Mouse (Mus musculus) neural tube, embryonic 12.5 days (tissue): Measurements from ENCODE around the gene Cbll1. TPM values are rescaled to one million over a fixed set of nuclear protein-coding genes. Genes with fewer than 3 reads are reported as not detected.

ENCODE experiments used
- ATAC-seq: fragments of 200-750 bp; cut with Nextera tagmentation; 2 replicates; pipeline ENCODE4 v1.8.0; 2017; ENCODE audit warnings: low read depth, mild to moderate bottlenecking, moderate TSS enrichment, moderate library complexity; ENCODE audit not compliant: low FRiP score
- H3K27ac ChIP-seq: fragments of 300-500 bp; sonication (generic); 2 replicates; pipeline ENCODE4 v1.5.1; 2016
- H3K27me3 ChIP-seq: fragments of 300-500 bp; sonication (generic); replicated peaks from 2 replicates; pipeline ENCODE4 v1.6.1; 2016; ENCODE audit warnings: mild to moderate bottlenecking
- H3K36me3 ChIP-seq: fragments of 300-500 bp; sonication (generic); 2 replicates; pipeline ENCODE4 v1.6.1; 2016; ENCODE audit warnings: mild to moderate bottlenecking
- H3K4me1 ChIP-seq: fragments of 300-500 bp; sonication (generic); 2 replicates; pipeline ENCODE4 v1.6.1; 2016
- H3K4me2 ChIP-seq: fragments of 300-500 bp; sonication (generic); replicated peaks from 2 replicates; pipeline ENCODE4 v1.6.1; 2016; ENCODE audit warnings: mild to moderate bottlenecking
- H3K4me3 ChIP-seq: fragments of 300-500 bp; sonication (generic); 2 replicates; pipeline ENCODE4 v1.5.1; 2016
- H3K9ac ChIP-seq: fragments of 300-500 bp; sonication (generic); 2 replicates; pipeline ENCODE4 v1.6.1; 2016; ENCODE audit warnings: mild to moderate bottlenecking
- H3K9me3 ChIP-seq: fragments of 300-500 bp; sonication (generic); 2 replicates; pipeline ENCODE4 v1.6.1; 2016; ENCODE audit warnings: mild to moderate bottlenecking
- WGBS: fragments of 180-500 bp; shearing (Covaris S2); methylation state at CpG from one replicate; pipeline ENCODE4 v1.1.7; 2016; 5-methylcytosine and 5-hydroxymethylcytosine counted together
- polyA plus RNA-seq: library from polyadenylated mRNA; unstranded; fragments of >200 nt; fragmentation: Nextera tagmentation; extraction: Ambion mirVana; gene quantifications from 2 replicates; pipeline ENCODE4 v1.2.1, GENCODE M21; 2016

The Cbll1 gene
- 13.2 and 15.6 TPM in 2 replicates for polyA plus RNA-seq

DNA sequence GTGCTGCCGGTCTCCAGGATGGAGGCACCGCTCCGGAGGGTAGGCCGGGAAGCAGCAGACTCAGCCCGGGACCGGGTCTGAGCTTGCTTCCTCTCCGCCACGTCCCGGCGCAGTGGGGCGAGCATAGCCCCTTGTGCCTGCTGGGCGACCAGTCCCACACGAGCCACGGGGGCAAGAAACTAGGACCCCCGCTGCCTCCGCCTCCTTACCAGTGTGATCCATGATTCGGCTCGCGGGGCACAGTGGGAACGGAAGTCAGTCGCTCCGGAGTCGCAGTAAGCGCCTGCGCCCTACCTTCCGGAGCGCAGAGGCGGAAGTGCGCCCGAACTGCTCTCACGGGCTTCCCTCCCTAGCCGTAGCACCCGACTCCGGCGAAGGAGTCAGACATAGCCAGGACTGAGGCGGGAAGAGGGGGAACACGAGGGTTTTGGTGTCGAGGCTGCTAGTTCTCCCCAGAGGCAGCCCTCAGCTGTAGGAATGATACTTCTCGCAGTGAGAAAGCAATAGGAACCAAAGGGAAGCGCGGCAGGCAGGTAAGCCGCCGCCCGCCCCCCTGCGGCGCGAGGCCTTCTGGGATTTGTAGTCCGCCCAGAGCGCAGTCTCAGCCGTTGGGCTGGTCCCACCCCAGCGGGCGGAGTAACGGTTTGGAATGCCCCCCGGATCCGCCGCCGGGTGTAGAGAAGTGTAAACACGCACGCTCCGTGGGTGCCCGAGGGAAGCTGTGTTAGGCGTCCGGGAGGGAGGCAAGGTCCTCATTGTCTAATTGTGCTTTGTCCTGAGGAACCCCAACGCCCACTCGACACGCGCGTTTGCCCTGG is at the start of gene Cbll1:
Cbll1 (minus strand) TSS at position 303 of the 818 bp plus-strand sequence.
- Histone ChIP-seq H3K27ac (peak within 1 kb of the TSS; percentile 84; the same call in 1 of the 2 replicates), H3K36me3 (no peaks in the 10 kb centered on the region), H3K27me3 (no peaks in the 10 kb centered on the region), H3K9ac (peak within 1 kb of the TSS; percentile 76), H3K4me1 (peaks cover 12% of the 10 kb centered on the region), H3K9me3 (no peaks in the 10 kb centered on the region), H3K4me2 (peak within 1 kb of the TSS; percentile 80), H3K4me3 (peak within 1 kb of the TSS; percentile 92)
- peak; percentile 98 for ATAC-seq
- WGBS = under 1% methylated on average over 68 of the region's 68 CpGs

GRCm38 (mm10) chr12:31546061-31546460 is 46.6 kb upstream of the Cbll1 start:
- ATAC-seq = no peak
- no peak overlapping the region for H3K27ac ChIP-seq
- 78% methylated on average over 1 of the region's 1 CpGs for WGBS
- no peak overlapping the region for H3K4me3 ChIP-seq
- no peak overlapping the region for H3K4me2 ChIP-seq
- H3K27me3 ChIP-seq = no peaks in the 10 kb centered on the region
- H3K4me1 ChIP-seq = no peaks in the 10 kb centered on the region
- H3K36me3 ChIP-seq = no peaks in the 10 kb centered on the region
- H3K9ac ChIP-seq = no peak overlapping the region
- H3K9me3 ChIP-seq = no peaks in the 10 kb centered on the region

GRCm38 (mm10) chr12:31545219-31545618 is 45.8 kb upstream of the Cbll1 start:
- H3K9ac ChIP-seq = no peak overlapping the region
- no peaks in the 10 kb centered on the region for H3K9me3 ChIP-seq
- no peaks in the 10 kb centered on the region for H3K36me3 ChIP-seq
- no peaks in the 10 kb centered on the region for H3K4me1 ChIP-seq
- H3K27me3 ChIP-seq = no peaks in the 10 kb centered on the region
- no peak for ATAC-seq
- H3K4me3 ChIP-seq = no peak overlapping the region
- no peak overlapping the region for H3K4me2 ChIP-seq
- 62% methylated on average over 2 of the region's 2 CpGs for WGBS
- no peak overlapping the region for H3K27ac ChIP-seq

GRCm38 (mm10) chr12:31541541-31541940 is 42.1 kb upstream of the Cbll1 start:
- H3K9ac ChIP-seq = no peak overlapping the region
- 84% methylated on average over 5 of the region's 5 CpGs for WGBS
- H3K27me3 ChIP-seq = no peaks in the 10 kb centered on the region
- no peaks in the 10 kb centered on the region for H3K36me3 ChIP-seq
- H3K4me3 ChIP-seq = no peak overlapping the region
- no peaks in the 10 kb centered on the region for H3K9me3 ChIP-seq
- H3K27ac ChIP-seq = no peak overlapping the region
- H3K4me2 ChIP-seq = no peak overlapping the region
- no peaks in the 10 kb centered on the region for H3K4me1 ChIP-seq
- no peak for ATAC-seq

- Histone ChIP-seq H3K27me3 (no peaks in the 10 kb centered on the region), H3K4me2 (no peak overlapping the region), H3K4me1 (no peaks in the 10 kb centered on the region), H3K36me3 (no peaks in the 10 kb centered on the region), H3K9ac (no peak overlapping the region), H3K27ac (no peak overlapping the region), H3K9me3 (no peaks in the 10 kb centered on the region), H3K4me3 (no peak overlapping the region)
- no peak for ATAC-seq
- 54% methylated on average over 2 of the region's 2 CpGs for WGBS
These were observed 40.4 kb upstream of the Cbll1 start for GRCm38 (mm10) chr12:31539783-31540182.

GRCm38 (mm10) chr12:31537515-31538230 is 38.3 kb upstream of the Cbll1 start:
- ATAC-seq = no peak
- H3K27me3 ChIP-seq = no peaks in the 10 kb centered on the region
- no peaks in the 10 kb centered on the region for H3K9me3 ChIP-seq
- H3K4me2 ChIP-seq = no peak overlapping the region
- no peak overlapping the region for H3K27ac ChIP-seq
- H3K36me3 ChIP-seq = no peaks in the 10 kb centered on the region
- no peak overlapping the region for H3K4me3 ChIP-seq
- 62% methylated on average over 7 of the region's 7 CpGs for WGBS
- no peaks in the 10 kb centered on the region for H3K4me1 ChIP-seq
- no peak overlapping the region for H3K9ac ChIP-seq

DNA sequence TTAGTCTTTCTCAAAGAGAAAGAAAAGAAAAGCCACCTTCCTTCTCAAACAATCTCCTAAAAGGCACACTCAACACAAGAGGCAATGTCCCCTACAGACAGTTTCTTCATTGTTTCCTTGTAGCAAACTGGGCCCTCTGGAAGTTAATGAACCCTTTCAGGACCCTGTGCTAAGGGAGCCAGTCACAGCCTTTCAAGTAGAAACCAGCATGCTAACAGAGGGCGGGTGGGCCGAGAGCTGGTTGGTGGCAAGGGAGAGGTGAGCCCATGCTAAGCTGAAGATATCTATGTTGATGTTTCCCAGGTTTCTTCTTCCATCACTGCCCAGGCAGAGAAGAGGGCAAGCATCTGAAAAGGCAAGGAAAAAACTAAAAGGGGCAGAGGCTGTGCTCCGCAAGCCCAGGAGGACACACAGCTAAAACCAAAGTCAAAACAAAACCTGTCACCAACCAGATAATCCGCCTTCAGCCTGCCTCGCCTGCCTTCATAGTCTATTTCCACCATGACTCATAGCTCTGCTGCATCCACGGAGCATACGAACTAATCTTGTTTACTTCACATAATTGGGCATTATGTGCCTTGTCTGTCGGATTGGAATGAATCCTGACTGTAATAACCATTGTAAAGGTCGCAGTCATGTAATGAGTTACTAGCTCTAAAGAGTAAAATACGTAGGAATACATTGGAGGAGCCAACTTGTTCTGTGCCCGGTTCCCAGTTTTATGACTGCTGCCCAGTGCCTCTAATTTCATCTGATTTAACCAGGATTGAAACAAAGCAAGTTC is 34.8 kb upstream of the Cbll1 start:
- Histone ChIP-seq H3K4me3 (no peak overlapping the region), H3K4me1 (no peaks in the 10 kb centered on the region), H3K9ac (no peak overlapping the region), H3K36me3 (no peaks in the 10 kb centered on the region), H3K27ac (no peak overlapping the region), H3K27me3 (no peaks in the 10 kb centered on the region), H3K9me3 (no peaks in the 10 kb centered on the region), H3K4me2 (no peak overlapping the region)
- 73% methylated on average over 11 of the region's 11 CpGs for WGBS
- no peak for ATAC-seq

DNA sequence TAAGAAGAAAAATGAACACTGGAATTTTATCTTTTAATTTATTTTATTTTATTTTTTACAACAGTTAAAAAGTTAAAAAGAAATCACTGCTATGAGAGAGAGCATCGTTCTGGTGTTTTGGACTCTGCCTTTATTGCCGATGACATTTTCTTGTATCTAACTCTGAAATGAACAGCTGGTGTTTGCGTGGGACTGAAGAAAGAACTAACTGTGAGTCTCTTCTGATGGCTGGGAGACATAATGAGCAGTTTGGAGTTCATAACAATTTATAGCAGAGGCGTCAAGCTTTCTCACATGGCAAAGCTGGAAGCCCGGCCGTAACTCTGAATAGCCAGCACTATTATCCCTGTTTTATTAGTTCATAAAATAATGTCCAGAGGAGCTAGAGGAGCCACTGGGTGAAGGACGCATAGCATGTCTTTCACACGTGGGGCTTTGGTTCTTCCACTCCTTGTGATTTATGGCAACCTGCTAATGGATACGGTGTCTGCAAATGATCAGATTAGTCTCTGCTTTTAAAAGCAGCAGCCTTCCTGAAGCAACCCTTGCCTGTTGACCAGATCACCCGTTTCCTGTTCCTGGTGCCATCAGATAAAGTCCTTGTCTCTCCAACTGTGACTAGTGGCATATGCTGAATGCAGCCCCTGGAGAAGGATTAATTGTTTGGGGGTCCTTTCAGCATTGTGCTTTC is 33.9 kb upstream of the Cbll1 start:
- H3K9ac ChIP-seq = no peak overlapping the region
- no peaks in the 10 kb centered on the region for H3K4me1 ChIP-seq
- WGBS = 42% methylated on average over 10 of the region's 10 CpGs
- H3K27me3 ChIP-seq = no peaks in the 10 kb centered on the region
- no peak overlapping the region for H3K4me3 ChIP-seq
- H3K27ac ChIP-seq = no peak overlapping the region
- H3K4me2 ChIP-seq = no peak overlapping the region
- no peaks in the 10 kb centered on the region for H3K9me3 ChIP-seq
- ATAC-seq = no peak
- H3K36me3 ChIP-seq = no peaks in the 10 kb centered on the region

DNA sequence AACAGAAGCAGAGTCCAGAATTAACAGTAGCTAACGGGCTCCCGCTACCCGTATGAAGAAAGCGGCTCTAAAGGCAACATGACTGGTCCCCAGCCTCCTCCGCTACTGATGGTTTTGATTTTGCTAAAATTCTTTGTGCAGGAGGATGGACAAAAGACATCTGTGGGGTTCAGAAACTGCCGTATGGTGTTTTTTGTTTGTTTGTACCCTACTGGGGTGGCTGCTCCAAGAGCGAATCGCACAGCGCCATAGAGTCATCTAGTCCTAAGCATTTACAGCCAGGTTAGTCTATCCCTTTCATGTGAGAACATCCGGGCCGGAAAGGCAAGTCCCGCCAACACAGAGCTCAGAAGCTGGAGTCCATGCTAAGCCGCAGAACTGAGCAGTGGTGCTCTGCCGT is 32.6 kb upstream of the Cbll1 start:
- Histone ChIP-seq H3K4me3 (no peak overlapping the region), H3K9me3 (no peaks in the 10 kb centered on the region), H3K4me1 (no peaks in the 10 kb centered on the region), H3K36me3 (no peaks in the 10 kb centered on the region), H3K27me3 (no peaks in the 10 kb centered on the region), H3K27ac (no peak overlapping the region), H3K4me2 (no peak overlapping the region), H3K9ac (no peak overlapping the region)
- WGBS = 78% methylated on average over 14 of the region's 14 CpGs
- no peak for ATAC-seq

- Histone ChIP-seq H3K27me3 (no peaks in the 10 kb centered on the region), H3K27ac (no peak overlapping the region), H3K9me3 (no peaks in the 10 kb centered on the region), H3K4me3 (no peak overlapping the region), H3K36me3 (no peaks in the 10 kb centered on the region), H3K4me1 (no peaks in the 10 kb centered on the region), H3K9ac (no peak overlapping the region), H3K4me2 (no peak overlapping the region)
- WGBS = 66% methylated on average over 6 of the region's 6 CpGs
- ATAC-seq = no peak
These were observed 28.0 kb upstream of the Cbll1 start for GRCm38 (mm10) chr12:31527407-31527806.

GRCm38 (mm10) chr12:31521371-31521770 is 22.0 kb upstream of the Cbll1 start:
- WGBS = 69% methylated on average over 3 of the region's 3 CpGs
- no peak overlapping the region for H3K9ac ChIP-seq
- ATAC-seq = no peak
- H3K27ac ChIP-seq = no peak overlapping the region
- no peak overlapping the region for H3K4me2 ChIP-seq
- no peaks in the 10 kb centered on the region for H3K4me1 ChIP-seq
- no peaks in the 10 kb centered on the region for H3K9me3 ChIP-seq
- H3K36me3 ChIP-seq = no peaks in the 10 kb centered on the region
- H3K27me3 ChIP-seq = no peaks in the 10 kb centered on the region
- no peak overlapping the region for H3K4me3 ChIP-seq

DNA sequence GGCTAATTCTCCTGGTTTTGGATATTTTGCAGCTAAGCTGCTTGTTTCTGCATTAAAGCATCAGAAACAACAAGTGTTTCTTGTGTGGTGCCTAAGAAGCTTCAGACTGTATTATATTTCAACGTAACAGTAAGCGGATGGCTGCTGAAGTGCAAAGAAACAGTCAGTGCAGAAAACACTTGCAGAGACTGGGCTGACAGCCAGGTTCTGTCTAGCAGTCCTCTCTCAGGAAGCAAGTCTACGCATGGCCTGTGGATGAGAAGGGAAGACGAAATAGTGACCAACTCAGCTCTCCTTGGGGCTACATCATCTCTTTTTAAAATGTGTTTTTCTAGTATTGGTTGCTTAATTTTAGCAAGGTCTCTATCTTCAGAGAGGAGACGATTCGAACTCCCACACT is 20.7 kb upstream of the Cbll1 start:
- Histone ChIP-seq H3K4me3 (no peak overlapping the region), H3K27me3 (no peaks in the 10 kb centered on the region), H3K9ac (no peak overlapping the region), H3K27ac (no peak overlapping the region), H3K4me1 (no peaks in the 10 kb centered on the region), H3K36me3 (no peaks in the 10 kb centered on the region), H3K4me2 (no peak overlapping the region), H3K9me3 (no peaks in the 10 kb centered on the region)
- ATAC-seq = no peak
- WGBS = 91% methylated on average over 6 of the region's 6 CpGs
